Mouse (Mus musculus) urinary bladder, adult 18-20 months (tissue): ENCODE data around the gene Ddr2.
"Not testable (repeated sequence)": the region's sequence is repeated elsewhere in the genome, so short reads cannot be mapped to it uniquely, and the experiment has no call there.

ENCODE experiments used
- DNase-seq, 2 experiments: peaks; one replicate each; pipeline ENCODE4 v3.0.0; 2022; ENCODE audit warnings: low spot score in 2 of 2, mixed read lengths in 2 of 2

Ddr2 gene

DNA sequence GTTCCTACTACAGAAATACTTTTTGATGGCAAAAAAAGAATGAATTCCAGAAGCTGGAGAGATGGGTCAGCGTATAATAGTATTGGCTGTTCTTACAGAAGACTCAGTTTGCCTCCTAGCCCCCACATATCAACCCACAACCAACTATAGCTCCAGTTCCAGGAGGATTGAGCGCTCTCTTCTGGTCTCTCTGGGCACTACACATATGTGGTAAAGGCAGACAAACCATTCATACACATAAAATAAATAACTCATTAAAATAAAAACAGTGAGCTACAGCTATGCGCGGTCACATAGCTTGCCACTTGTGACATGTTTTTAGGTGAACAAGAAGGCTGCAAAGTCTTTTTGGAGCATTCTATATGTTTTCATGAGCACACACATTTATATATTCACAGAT, 71.2 kb downstream of the Ddr2 start:
- DNase-seq: no peak

GRCm38 (mm10) chr1:170035575-170035974, 75.0 kb downstream of the Ddr2 start:
- DNase-seq: no peak

DNA sequence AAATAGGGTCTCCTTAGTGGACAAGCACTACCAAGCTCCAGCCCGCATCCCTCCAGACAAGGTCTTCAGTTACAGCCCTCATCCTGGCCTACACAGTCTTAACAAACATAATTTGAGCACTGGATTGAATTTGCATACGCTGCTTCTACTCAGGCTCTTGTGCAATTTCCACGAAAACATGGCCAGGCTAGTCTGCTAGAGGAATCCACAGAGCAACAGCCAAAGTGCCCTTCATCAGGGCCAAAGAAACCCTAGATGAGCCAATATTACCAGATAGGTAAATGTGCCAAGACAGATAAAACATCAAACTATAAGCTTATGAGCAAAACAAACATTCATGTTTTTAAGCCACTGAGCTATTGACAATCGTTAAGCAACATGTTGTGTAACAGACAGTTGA, 75.6 kb downstream of the Ddr2 start:
- no peak for DNase-seq

- DNase-seq: no peak
Observed at GRCm38 (mm10) chr1:170031656-170032055, 78.9 kb downstream of the Ddr2 start.

- DNase-seq: no peak
Observed at GRCm38 (mm10) chr1:170014784-170015183, 95.8 kb downstream of the Ddr2 start.

GRCm38 (mm10) chr1:170010716-170011505, 99.7 kb downstream of the Ddr2 start:
- DNase-seq: peak in 1 of 2 experiments; percentile 30

DNA sequence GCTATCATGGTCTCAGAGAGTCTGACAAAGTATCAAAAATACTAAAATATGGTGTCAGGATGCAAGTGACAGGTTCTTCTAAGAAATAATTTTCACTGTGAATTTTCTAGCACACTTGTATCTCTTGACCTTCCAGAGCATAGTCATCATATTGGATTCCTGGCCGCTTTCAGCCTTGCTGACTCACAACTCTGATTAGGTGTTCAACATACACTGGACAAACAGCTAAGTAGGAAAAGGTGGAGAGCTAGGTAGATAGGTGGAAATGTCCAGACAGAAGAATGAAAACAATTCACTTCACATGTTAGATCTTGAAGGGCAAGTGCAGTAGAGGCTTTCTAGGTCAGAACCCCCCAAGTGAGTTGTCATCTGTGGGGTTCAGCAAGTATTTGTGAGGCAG, 101.3 kb downstream of the Ddr2 start:
- no peak for DNase-seq

DNA sequence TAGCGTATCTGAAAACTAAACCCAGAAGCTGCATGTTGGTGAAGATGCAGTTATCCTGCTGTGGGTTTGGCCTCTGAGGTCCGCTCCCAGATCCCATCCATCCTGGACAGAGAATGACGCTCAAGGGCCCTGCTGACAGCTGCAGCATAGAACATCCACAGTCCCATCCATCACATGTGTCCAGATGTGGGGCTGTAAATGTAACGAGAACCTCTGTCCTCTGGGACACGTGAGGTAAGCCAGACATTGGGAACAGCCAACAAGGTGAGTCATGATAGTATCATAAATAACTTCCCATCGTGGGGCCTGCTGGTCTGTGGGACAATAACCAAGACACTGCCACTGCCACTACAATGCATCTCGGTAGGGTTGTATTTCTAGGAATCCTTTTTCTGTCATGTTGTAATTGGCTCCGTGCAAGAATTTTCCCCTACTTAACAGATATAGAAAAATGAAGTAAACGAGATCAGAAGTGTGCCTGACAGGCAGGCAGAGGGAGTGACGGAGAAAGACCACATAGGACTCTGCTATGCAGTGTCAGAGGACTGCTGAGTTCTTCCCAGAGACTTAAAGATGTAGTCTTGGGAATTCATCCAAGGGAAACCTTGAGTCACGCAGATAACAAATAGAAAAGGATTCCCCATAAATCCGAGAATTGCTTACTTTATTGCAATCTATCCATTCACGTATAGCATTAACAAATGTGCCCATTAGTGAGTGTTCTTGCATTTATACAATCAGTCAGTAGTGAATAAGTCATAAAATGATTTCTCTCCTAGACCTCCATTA, 101.9 kb downstream of the Ddr2 start:
- no peak for DNase-seq

DNA sequence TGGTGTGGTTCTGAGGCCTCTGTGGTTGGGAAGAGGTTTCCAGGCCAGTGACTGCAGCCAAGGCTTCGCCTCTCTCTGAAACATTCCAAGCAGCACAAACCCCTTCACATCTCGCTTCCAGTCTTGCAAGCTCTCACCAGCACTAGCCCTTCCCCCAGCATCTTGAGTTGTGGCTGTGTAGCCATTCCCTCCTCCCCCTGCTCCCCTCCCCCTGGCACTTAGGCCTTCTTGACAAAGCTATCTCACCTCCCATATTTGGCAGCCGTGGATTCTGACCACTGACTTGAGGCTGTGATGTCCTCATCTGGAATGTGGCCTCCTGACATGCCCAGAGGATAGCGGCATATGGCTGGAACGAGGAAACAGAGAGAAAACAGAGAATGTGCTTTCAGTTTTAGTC, 104.0 kb downstream of the Ddr2 start:
- DNase-seq: peak in 1 of 2 experiments; percentile 15

- no peak for DNase-seq
Observed at GRCm38 (mm10) chr1:170005297-170005696, 105.3 kb downstream of the Ddr2 start.

GRCm38 (mm10) chr1:169993901-169994300, 116.7 kb downstream of the Ddr2 start:
- DNase-seq: not testable (repeated sequence)

GRCm38 (mm10) chr1:169986166-169986565, 124.4 kb downstream of the Ddr2 start:
- no peak for DNase-seq

DNA sequence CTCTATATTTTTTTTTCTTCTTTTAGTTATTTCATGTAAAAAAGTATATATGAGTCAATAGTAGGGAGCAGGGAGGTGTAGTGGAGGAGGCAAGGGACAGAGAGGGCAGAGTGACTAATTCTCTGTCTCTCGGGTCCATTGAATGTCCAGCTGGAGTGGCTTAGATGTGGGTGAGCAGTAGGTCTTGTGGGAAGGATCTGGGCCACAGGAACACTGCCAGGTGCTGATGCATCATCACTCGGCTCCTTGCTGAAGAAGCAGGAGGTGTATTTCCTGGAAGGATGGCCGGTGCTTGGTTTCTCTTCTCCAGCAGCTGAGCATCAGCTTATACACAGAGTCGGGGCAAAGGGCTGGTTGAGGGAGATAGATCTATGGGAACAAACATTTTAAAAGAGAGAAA, 132.9 kb downstream of the Ddr2 start:
- no peak for DNase-seq

DNA sequence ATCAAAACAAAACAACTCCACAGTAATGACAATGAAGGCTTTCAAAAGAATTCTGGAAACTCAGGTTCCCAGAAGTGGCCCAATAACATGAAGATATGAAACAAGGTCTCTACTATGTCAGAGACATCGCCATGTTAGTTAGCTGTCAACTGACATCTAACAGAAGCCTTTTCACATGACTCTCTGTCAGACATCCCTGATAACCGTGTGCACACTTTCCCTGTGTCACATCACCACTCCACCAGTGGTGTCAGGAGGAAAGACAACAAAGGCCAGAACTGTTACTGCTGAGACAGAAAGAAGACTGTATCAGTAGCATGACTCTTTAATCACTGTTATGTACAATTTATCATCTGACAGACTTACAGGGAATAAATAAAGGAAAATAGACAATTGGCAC, 138.6 kb downstream of the Ddr2 start:
- no peak for DNase-seq

DNA sequence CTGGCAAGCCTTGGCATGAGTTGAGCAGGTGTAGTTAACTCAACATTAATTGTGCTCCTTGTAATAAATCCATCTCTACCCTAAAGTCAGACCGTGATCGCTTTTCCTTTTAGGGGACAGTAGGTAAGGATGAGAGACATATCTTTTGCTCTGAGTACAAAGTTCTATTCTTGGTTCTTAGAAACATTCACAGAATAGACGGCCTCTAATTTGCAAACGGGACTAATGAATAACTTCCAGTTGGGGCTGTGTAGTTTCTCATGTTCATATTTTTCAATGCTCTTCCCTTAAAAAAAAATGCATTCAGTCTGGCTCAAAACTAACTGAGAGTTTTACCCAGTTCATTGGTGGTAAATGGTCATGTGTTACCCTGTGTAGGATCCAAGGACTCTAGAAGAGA, 139.6 kb downstream of the Ddr2 start:
- DNase-seq: no peak

- no peak for DNase-seq
Observed at GRCm38 (mm10) chr1:169969516-169969886, 141.1 kb downstream of the Ddr2 start.

- peak; percentile 91 to 98 for DNase-seq
Observed at GRCm38 (mm10) chr1:169968792-169969515, 141.6 kb downstream of the Ddr2 start, which contains the start of gene Hsd17b7. Gene Hsd17b7, minus strand, starts transcription at chr1:169969241.

DNA sequence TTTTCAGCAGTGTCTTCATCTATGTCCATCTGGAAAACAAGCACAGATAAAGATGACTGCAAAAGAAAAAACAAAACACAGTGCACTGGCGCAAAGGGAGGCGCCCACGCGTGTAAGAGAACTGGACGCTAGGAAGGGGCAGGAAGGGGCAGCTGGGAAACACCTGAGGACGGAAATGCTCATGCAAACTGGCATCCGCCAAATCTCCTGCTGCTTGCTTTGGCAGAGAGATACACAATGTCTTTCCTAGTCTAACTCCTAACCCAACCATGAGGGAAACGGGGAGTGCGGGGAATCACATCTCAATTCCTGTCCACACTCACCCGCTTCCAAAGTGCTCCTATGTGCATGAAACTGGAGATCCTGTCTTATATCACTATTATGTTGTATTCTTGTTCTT, 157.5 kb downstream of the Ddr2 start:
- no peak for DNase-seq

DNA sequence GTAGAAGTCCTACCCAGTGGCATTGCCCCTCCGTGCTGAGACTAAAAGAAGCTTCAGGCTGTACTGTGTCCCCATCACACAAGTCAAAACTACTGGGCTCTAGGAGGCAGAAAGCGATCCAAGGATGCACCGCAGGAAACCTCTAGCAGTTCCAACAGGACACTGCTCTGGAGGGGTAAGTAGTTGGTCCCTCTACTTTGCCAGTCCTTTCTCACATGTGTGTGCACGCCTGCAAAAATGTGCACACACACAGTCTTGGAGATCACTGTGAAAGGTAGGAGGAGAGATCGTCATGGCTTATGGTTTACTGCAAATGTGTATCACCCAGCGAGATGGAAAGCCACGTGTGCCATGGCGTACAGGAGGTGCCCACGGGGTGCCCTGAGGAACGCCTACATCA, 157.9 kb downstream of the Ddr2 start:
- no peak for DNase-seq

DNA sequence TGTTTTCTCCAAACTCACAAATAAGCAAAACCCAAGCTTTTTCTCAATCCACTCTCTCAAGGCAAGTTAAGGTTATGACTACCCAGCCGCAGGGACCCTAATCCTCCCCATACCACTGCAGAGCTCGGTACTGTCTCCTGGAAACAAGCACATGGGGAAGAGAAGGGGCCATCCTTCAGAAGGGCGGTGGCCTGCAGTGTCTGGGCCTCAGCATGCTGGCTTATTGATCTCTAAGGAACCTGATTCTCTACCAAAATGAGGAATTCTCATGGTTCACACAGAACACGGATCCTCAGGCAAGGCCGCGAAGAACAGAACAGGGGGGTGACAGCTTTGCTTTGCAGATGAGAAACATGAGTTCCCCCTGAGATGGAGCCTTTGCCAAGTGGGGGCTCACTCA, 159.0 kb downstream of the Ddr2 start:
- DNase-seq: no peak

DNA sequence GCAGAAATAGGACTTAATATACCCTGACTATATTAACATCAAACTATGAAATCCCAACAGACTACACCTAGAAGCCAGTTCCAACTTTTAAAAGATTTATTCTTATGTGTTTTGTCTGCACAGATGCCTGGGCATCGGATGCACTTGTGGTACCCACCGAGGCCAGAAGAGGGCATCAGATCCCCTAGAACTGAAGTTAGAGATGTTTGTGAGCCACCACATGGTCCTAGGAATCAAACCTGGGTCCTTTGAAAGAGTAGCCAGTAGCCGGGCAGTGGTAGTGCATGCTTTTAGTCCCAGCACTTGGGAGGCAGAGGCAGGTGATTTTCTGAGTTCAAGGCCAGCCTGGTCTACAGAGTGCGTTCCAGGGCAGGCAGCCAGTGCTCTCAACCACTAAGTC, 159.9 kb downstream of the Ddr2 start:
- no peak for DNase-seq

DNA sequence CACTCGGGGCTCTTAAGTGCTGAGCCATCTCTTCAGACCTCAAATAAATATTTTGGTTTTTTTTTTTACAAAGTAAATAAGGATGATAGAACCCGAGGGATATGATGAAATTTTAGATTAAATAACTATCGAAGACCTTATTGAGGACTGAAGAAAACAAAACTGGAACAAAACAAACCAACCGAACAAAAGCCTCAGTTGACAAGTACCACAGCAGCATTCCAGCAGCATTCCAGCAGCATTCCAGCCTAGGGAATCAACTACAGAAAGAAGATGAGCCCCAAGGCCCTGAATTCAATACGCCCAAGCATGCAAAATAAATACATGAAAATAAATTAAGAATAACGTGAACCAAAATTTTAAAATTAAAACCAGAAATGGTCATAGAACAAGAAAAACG, 160.6 kb downstream of the Ddr2 start:
- no peak for DNase-seq
